Mouse (Mus musculus): ENCODE measurements around the gene Raver2.
"Not testable (repeated sequence)": the region's sequence is repeated elsewhere in the genome, so short reads cannot be mapped to it uniquely, and the experiment has no call there.

Raver2 gene

GRCm38 (mm10) chr4:101068786-101069153, at the start of gene Raver2:
Gene Raver2 (plus strand): TSS chr4:101068983.
- DNase-seq: peak; percentile 68 to 85

DNA sequence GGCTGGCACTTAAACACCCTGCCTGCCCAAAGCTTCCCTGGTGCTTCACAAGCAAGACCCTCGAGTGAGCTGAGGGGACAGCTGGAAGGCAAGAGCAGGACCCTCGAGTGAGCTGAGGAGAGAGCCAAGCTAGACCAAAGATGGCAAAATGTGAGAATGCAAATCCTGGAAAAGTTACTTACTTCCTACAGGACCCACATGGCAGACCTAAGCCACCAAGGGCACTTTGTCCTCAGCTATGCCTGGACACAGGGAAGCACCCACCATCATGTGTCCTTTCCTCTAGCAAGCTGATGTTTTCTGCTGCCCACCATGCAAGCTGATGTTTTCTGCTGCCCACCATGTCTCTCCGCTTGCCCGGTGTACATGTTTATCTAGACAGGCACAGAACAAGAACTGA, 48.2 kb upstream of the Raver2 start, which contains the start of gene Gm10577:
Gm10577 (minus strand) TSS at position 101 of the 400 bp plus-strand sequence.
- DNase-seq: no peak

DNA sequence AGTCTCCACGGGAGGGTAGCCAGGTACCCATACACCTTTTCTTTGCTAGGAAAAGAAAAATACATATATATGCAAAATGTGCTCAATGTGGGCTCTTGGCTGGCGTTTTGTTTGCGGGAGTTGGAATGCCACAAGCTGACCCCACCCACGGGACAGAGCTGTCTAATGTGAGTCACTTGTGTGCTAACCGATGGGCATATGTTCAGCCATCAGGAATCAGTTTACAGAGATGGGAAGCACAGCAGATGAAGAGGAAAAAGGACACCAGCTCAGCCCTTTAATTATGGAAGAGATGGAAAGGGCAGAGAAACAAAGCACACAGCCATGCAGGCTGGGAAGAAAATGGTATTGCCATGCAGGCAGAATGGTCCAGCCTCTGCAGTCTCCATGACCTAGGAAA, 42.2 kb upstream of the Raver2 start:
- DNase-seq: no peak

GRCm38 (mm10) chr4:101026995-101027394, 41.8 kb upstream of the Raver2 start:
- DNase-seq: no peak

DNA sequence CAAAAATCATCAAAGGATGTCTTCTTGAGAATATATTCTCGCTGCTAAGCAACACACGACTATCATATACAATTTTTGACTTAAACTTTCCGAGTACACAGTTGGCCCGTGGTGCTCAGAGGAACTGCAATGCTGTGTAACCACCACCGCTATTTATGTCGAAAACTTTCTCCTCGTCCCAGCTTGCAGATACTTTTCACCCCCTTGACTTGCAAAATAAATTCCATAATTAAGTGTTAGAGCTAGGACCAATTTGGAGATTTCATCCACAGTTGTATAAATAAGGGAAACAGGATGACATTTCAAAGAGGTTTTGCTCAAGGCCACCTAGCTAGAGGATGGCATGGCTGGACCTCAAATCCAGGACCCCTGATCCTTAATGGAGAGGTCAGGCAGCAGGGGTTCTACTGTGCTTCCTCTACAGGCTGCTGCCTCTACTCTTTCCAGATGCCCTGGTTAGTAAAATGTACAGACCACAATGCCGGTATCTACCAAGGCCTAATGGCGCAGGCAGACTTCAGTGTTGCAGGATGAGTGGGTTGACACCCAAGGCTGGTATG, 40.9 kb upstream of the Raver2 start:
- DNase-seq: no peak

DNA sequence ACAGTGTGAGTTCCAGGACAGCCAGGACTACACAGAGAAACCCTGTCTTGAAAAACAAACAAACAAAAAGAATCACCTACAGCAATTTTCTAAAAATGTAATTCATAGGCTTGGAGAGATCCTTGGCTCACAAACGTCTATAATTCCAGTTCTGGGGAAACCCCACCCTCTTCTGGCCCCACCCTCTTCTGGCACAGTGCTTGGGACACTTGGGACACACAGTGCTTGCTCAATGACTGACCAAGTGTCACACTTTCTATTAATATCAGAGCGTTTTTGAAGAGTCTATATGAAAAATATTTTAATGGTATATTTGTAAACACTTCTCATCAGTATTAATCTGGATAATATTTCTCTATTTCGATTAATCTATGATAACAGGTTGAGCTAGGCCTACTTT, 35.7 kb upstream of the Raver2 start:
- DNase-seq: no peak

- no peak for DNase-seq
Observed at GRCm38 (mm10) chr4:101035131-101035530, 33.7 kb upstream of the Raver2 start.

DNA sequence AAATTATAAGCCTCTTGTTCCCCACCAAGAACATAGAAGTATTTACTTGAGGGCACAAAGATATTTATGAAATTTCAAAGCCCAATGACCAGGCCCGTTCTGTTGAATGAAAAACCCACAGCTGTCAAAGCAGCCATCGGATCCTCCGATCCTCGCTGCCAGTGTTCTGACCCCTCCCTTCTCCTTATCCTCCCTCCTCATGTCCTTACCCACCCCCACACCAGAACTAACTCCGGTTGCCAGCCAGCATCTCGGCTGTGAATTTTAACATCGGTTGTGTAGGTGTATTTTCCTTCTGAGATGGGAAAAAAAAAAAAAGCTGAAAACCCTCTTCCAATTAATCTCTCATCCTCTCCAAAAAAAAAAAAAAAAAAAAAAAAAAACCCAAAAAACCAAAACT, 31.6 kb upstream of the Raver2 start:
- DNase-seq: no peak

GRCm38 (mm10) chr4:101043691-101044090, 25.1 kb upstream of the Raver2 start:
- no peak for DNase-seq

DNA sequence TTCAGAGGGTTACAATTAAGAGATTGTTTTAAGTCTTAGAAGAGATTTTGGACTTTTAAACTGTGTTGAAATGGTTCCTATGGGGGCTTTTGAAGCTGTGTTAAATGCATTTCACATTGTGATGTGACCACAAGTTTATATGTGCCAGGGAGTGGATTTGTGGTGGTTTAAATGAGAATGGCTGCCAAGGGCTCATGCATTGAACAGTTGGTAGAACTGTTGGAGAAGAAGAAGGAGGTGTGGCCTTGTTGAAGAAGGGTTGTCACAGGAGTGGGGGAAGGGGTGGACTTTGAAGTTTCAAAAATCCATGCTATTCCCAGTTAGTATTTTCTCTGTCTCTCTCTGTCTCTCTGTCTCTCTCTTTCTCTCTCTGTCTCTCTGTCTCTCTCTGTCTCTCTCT, 24.6 kb upstream of the Raver2 start:
- no peak for DNase-seq

DNA sequence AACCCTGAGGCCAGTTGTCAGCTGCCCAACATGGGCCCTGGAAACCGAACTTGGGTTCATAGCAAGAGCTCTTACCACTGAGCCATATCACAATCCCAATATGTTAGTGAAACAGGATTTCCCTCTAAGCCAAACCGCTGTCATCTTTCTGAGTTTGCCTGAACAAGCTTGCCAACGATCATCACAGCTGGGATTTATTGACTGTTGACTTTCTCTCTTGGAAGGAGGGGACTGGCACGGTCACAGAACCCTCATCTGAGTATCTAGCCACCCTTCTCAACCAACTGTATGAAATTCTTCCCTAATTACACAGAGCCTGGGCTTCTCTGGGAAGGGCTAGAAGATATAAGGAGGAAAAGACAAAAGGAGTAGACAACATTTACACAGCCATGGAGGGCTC, 22.2 kb upstream of the Raver2 start:
- DNase-seq: no peak

GRCm38 (mm10) chr4:101062146-101062545, 6.6 kb upstream of the Raver2 start:
- no peak for DNase-seq

DNA sequence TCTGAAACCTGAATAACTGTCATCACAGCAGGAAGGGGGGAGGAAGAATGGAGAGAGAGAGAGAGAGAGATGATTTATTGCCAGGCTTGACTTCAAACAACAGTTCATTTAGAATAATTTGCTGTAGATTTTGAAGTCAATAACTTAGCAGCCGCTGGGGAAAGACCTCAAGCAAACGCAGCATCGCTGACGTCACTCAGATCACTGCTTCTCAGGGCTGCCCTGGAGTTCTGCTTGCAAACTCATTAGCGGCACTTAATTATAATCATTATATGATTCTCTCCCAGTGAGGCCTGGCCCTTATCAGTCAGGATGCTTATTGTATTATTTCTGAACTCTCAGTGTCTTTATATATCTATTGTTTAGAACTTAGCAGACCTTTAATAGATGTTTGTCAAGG, 2.4 kb upstream of the Raver2 start:
- DNase-seq: no peak

DNA sequence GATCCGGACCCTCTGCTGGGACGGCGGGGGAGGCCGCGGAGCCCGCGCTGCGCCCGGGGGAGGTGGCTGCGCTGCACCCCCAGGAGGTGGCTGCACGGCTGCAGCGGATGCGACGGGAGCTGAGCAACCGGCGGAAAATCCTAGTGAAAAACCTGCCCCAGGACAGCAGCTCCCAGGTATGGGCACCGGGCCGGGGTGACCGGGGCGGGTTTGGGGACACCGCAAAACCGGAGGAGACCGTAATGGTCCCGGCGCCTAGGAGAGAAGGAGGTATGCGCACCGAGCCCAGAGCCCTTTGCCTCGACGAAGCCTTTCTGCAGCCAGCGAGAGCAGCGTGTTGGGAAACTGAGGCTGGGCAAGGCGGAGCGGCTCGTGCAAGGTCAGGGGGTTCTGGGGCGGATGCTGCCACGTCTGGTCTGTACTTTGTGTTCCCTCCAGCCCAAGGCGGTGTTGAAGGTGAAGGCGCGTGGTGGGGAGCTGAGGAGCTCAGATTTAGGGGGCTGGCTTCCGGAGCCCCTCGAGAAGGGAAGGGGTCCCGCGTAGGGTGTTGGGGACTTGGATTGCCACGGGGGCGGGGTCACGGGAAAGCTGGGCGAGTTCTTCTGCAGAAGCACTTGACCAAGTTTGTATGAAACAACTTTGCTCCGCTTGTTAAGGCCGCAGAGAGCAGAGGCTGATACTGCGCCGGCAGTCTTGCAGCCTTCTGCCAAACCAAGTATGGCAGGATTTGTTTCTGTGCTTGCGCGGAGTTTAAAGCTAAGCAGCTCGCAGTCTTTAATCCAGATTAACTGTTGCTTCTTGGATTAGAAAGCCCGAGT, 580 bp downstream of the Raver2 start:
- DNase-seq: peak in 1 of 2 experiments; percentile 50

GRCm38 (mm10) chr4:101071570-101071969, 2.8 kb downstream of the Raver2 start:
- no peak for DNase-seq

DNA sequence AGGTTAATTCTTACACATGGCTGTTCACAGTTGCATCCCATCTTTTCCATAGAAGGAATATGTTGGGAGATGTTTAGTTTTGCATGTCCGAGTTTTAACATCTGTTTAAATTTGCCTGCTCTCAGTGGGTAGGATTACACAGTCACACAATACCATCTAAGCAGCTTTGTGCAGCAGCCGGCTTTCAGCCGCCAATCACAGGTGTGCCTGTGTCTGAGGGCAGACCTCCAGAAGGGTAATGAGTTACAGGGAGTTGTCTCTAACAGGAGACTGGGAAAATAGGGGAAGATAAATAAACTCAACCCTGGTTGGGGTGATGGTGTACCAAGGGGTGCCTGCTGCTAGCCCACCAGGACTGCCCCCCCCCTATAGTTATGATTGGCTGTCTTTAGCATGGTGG, 7.6 kb downstream of the Raver2 start:
- DNase-seq: no peak

- no peak for DNase-seq
Observed at GRCm38 (mm10) chr4:101080016-101080415, 11.2 kb downstream of the Raver2 start.

- no peak for DNase-seq
Observed at GRCm38 (mm10) chr4:101082176-101082888, 13.5 kb downstream of the Raver2 start.

GRCm38 (mm10) chr4:101084863-101085262, 16.1 kb downstream of the Raver2 start:
- DNase-seq: no peak

DNA sequence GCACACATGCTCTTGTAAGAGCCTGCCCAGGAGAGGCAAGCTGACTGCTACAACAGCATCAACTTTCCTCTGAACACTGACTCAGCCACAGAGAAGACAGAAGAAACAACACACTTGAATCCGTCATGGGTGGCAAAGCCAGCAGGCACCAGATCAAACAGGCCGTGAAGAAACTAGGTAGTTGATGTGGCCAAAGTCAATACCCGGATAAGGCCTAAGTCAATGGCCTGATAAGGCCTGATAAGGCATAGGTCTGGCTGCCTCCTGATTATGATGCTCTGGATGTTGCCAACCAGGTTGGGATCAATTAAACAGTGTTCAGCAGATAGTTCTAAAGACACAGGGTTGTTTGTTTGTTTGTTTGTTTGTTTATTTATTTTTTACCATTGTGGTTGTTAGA, 17.3 kb downstream of the Raver2 start:
- DNase-seq: no peak

DNA sequence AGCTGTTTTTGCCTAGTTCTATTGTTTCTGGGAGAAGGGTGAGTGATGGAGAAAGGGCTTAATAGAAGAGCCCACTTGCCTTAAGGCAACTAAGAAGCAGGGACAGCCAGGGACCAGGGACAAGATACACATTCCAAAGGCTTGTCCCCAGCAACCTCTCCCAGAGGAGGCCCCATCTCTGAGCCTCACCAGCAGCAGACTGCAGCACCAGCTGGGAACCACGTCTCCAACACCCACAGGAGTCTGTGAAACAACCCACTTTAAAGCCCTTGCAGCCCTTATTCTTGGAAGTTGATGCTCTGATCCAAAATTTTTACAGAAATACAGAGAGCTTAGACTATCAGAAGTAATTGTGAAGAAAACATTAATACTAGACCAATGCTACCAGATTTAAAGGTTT, 18.9 kb downstream of the Raver2 start:
- no peak for DNase-seq

DNA sequence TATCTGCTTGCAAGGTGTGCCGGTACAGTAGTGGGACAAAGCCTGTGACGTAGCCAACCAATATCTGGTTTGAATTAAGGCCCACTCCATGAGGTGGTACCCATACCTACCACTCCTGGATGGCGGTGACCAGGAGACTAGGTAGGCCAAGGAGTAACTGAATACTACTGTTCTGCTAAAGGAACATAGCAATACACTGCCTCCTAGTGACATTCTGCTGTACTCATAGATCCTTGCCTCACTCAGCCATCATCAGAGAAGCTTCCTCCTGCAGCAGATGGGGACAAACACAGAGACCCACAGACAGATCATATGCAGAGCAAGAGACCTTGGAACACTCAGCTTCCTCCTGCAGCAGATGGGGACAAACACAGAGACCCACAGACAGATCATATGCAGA, 21.8 kb downstream of the Raver2 start:
- DNase-seq: not testable (repeated sequence)

- DNase-seq: no peak
Observed at GRCm38 (mm10) chr4:101093292-101093691, 24.5 kb downstream of the Raver2 start.

- DNase-seq: peak; percentile 46 to 59
Observed at GRCm38 (mm10) chr4:101107122-101107521, 38.3 kb downstream of the Raver2 start.

All from cerebellum, postnatal 25 days (tissue).